Mouse (Mus musculus) embryonic facial prominence, embryonic 11.5 days (tissue): ENCODE measurements around the gene Pcbp1. TPM values are rescaled to one million over a fixed set of nuclear protein-coding genes. Genes with fewer than 3 reads are reported as not detected.
"Not testable (repeated sequence)": the region's sequence is repeated elsewhere in the genome, so short reads cannot be mapped to it uniquely, and the experiment has no call there.

Experiments
- ATAC-seq: fragments of 200-750 bp; cut with Nextera tagmentation; replicated peaks from 2 replicates; pipeline ENCODE4 v1.8.0; 2017; ENCODE audit warnings: low read depth; ENCODE audit not compliant: insufficient number of reproducible peaks, low FRiP score, low TSS enrichment
- DNase-seq: peaks from one replicate; pipeline ENCODE4 v3.0.0-alpha.2; 2015; ENCODE audit warnings: low spot score
- H3K27ac ChIP-seq: fragments of 300-500 bp; sonication (generic); replicated peaks from 2 replicates; pipeline ENCODE4 v1.5.1; 2014; ENCODE audit warnings: mild to moderate bottlenecking, low read depth, low read length, control low read depth
- H3K27me3 ChIP-seq: fragments of 300-500 bp; sonication (generic); 2 replicates; pipeline ENCODE4 v1.6.1; 2014; ENCODE audit warnings: mild to moderate bottlenecking, low read length, moderate library complexity, mixed read lengths; ENCODE audit not compliant: control insufficient read depth, insufficient read depth
- H3K36me3 ChIP-seq: fragments of 300-500 bp; sonication (generic); replicated peaks from 2 replicates; pipeline ENCODE4 v1.6.1; 2014; ENCODE audit warnings: low read depth, mild to moderate bottlenecking, low read length, moderate library complexity, mixed read lengths; ENCODE audit not compliant: control insufficient read depth, insufficient read depth
- H3K4me1 ChIP-seq: fragments of 300-500 bp; sonication (generic); 2 replicates; pipeline ENCODE4 v1.6.1; 2014; ENCODE audit warnings: low read length, mixed read lengths; ENCODE audit not compliant: control insufficient read depth, insufficient read depth
- H3K4me2 ChIP-seq: fragments of 300-500 bp; sonication (generic); 2 replicates; pipeline ENCODE4 v1.6.1; 2014; ENCODE audit warnings: low read depth, mild to moderate bottlenecking, control low read depth, low read length, moderate library complexity
- H3K4me3 ChIP-seq: fragments of 300-500 bp; sonication (generic); 2 replicates; pipeline ENCODE4 v1.5.1; 2014; ENCODE audit warnings: low read depth, low read length, control low read depth
- H3K9ac ChIP-seq: fragments of 300-500 bp; sonication (generic); replicated peaks from 2 replicates; pipeline ENCODE4 v1.6.1; 2014; ENCODE audit warnings: mild to moderate bottlenecking, control low read depth, low read length
- H3K9me3 ChIP-seq: fragments of 300-500 bp; sonication (generic); replicated peaks from 2 replicates; pipeline ENCODE4 v1.6.1; 2016; ENCODE audit warnings: mild to moderate bottlenecking, low read length, inconsistent platforms, mixed read lengths; ENCODE audit not compliant: control insufficient read depth
- WGBS: fragments of 180-500 bp; shearing (Covaris S2); extraction: QIAGEN DNeasy Blood & Tissue Kit; methylation state at CpG from one replicate; pipeline ENCODE4 v1.1.7; 2014; 5-methylcytosine and 5-hydroxymethylcytosine counted together
- polyA plus RNA-seq: library from polyadenylated mRNA; unstranded; fragments of >200 nt; fragmentation: Nextera tagmentation; extraction: Ambion mirVana; gene quantifications from 2 replicates; pipeline ENCODE4 v1.2.1, GENCODE M21; 2014

Gene Pcbp1
- polyA plus RNA-seq, 1 experiment from 2014 or later: 423 TPM

DNA sequence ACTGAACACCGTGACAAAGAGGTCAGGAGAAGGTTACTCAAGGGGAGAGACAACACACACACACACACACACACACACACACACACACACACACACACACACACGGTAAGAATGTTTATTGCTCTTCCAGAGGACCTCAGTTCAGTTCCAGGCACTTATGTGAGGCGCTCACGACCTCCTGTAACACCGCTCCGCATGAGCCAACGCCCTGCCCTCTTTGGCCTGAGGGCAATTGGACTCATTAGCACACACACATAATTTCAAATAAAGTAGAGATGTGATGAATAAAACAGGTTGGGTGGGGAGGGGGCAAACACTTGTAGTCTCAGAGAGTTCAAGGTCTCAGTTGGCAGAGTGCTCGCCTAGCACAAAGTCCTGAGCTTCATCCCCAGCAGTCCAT lies 30.0 kb downstream of the Pcbp1 start:
- H3K36me3 ChIP-seq: no peaks in the 10 kb centered on the region
- no peak overlapping the region for H3K4me2 ChIP-seq
- no peak overlapping the region for H3K4me3 ChIP-seq
- H3K9ac ChIP-seq: no peak overlapping the region
- no peaks in the 10 kb centered on the region for H3K27me3 ChIP-seq
- ATAC-seq: no peak
- H3K4me1 ChIP-seq: peaks cover 3% of the 10 kb centered on the region; the same call in 1 of the 2 replicates
- H3K27ac ChIP-seq: no peak overlapping the region
- H3K9me3 ChIP-seq: no peaks in the 10 kb centered on the region
- 72% methylated on average over 8 of the region's 8 CpGs for WGBS
- no peak for DNase-seq

DNA sequence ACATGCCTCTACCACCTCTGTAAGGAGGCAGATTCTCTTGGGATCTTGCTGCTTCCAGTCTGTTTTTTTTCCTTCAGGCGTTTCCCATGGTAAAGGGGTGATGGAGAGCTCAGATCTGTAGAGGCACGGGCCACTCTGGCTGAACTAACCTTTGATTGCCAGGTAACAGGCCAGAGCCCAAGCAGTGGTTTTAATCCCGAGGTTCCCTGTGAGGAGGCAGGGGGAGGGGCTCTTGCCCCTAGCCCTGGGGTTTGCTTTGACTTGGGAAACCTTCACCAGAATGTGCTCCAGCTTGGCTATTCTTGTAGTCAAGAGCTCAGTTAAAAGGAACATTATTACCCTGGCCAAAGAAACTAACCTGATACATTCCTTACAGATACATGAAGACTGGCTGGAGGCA lies 30.5 kb downstream of the Pcbp1 start:
- ATAC-seq: no peak
- H3K27me3 ChIP-seq: no peaks in the 10 kb centered on the region
- H3K4me2 ChIP-seq: no peak overlapping the region
- no peak overlapping the region for H3K9ac ChIP-seq
- no peak overlapping the region for H3K4me3 ChIP-seq
- DNase-seq: no peak
- no peaks in the 10 kb centered on the region for H3K9me3 ChIP-seq
- H3K4me1 ChIP-seq: peaks cover 3% of the 10 kb centered on the region; the same call in 1 of the 2 replicates
- H3K36me3 ChIP-seq: no peaks in the 10 kb centered on the region
- no peak overlapping the region for H3K27ac ChIP-seq
- WGBS: 39% methylated on average over 3 of the region's 3 CpGs

DNA sequence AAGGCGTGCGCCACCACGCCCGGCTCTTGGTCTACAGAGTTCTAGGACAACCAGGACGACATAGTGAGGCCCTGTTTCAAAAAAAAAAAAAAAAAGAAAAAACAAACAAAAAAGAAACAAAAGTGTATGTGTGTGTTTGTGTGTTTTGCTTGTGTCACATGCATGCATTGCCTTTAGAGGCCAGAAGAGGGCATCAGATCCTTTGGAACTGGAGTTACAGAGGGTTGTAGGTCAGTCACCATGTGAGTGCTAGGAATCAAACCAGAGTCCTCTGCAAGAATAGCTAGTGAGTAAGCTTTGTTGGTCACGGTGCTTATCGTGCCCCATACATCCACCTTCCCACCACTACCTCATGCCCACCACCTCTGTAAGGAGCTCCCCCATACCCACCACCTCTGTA lies 31.4 kb downstream of the Pcbp1 start:
- no peak overlapping the region for H3K4me3 ChIP-seq
- 94% methylated on average over 7 of the region's 7 CpGs for WGBS
- DNase-seq: no peak
- no peak overlapping the region for H3K9ac ChIP-seq
- H3K27me3 ChIP-seq: no peaks in the 10 kb centered on the region
- ATAC-seq: no peak
- H3K27ac ChIP-seq: no peak overlapping the region
- H3K4me1 ChIP-seq: peaks cover 3% of the 10 kb centered on the region; the same call in 1 of the 2 replicates
- H3K9me3 ChIP-seq: no peaks in the 10 kb centered on the region
- H3K36me3 ChIP-seq: no peaks in the 10 kb centered on the region
- H3K4me2 ChIP-seq: no peak overlapping the region

DNA sequence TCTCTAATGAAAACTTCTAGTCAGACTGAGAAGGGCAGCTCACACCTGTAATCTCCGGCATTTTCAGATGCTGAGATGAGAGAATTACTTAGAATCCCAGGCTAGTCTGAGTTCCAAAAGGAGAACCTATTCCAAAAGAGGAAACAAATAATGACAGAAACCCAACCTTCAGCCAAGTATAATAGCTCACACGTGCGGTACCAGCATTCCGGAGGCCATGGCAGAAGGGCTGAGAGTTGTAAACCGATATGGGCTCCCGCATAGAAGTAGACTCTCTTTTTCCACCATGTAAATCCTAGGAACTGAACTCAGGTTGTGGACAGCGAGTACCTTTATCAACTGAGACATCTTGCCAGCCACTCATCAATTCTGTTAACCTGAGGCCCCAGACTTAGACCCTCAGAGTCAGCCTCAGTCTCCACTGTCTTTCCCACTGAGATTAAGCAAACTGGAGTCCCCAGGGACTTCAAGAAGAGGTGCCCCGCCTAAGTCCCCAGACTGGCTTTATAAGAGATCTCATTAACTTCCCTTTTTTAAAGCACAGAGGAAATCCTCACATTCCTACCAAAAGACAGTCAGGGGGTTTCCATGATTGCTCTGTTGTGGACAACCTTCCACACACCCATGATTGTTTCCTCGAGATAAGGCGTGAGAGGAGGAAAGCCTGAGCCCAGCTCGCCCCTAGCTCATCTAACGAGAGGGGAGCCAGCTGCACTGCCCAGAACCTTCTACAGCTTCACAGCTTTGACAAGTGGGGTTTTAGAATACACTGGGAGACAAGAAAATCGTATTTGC lies 32.5 kb downstream of the Pcbp1 start:
- Histone ChIP-seq H3K9me3 (no peaks in the 10 kb centered on the region), H3K4me3 (no peak overlapping the region), H3K4me2 (no peak overlapping the region), H3K36me3 (no peaks in the 10 kb centered on the region), H3K4me1 (peaks cover 3% of the 10 kb centered on the region; the same call in 1 of the 2 replicates), H3K27me3 (no peaks in the 10 kb centered on the region), H3K27ac (no peak overlapping the region), H3K9ac (no peak overlapping the region)
- ATAC-seq: no peak
- DNase-seq: peak; percentile 69
- 54% methylated on average over 13 of the region's 13 CpGs for WGBS

DNA sequence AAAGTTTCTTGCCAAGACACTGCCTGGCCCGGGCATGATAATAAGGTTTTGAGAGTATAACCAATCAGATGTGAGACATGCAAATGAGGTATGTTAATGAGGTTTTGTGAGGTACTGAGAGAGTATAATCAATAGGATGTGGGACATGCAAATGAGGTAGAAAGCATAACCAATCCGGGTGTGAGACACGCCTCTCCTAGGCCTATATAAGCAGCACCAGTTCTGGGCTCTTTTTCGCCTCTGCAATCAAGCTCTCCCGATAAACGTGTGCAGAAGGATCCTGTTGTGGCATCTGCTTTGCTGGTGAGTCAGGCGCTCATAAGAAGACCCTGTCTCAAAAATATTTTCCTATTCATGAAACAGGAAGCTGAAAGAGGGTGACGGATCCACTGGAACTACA lies 35.7 kb downstream of the Pcbp1 start:
- WGBS: 92% methylated on average over 8 of the region's 8 CpGs
- H3K9me3 ChIP-seq, ATAC-seq: not testable (repeated sequence)

DNA sequence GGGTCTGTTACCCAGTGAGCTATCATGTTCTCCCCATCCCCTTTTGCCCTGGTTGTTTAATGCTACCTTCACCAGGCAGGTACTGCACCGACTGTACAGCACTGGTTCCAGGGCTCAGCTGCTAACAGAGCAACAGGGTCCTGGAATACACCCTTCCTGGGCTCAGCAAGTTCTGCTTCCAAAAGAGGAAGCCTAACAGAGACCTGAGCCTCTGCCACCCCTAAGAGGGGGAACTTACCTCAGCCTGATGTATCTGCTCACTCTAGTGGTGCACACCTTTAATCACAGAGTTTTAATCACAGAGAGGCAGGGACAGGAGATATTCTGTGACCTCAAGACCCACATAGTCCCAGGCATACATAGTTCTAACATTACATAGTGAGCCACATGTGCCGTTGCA lies 36.2 kb downstream of the Pcbp1 start:
- 94% methylated on average over 2 of the region's 2 CpGs for WGBS
- Histone ChIP-seq H3K4me1 (0 out of 2 replicates have a peak, but pooled peaks cover 4% of the 10 kb centered on the region), H3K27ac (no peak overlapping the region), H3K36me3 (no peaks in the 10 kb centered on the region), H3K4me2 (no peak overlapping the region), H3K9ac (no peak overlapping the region), H3K27me3 (no peaks in the 10 kb centered on the region), H3K4me3 (no peak overlapping the region), H3K9me3 (no peaks in the 10 kb centered on the region)
- ATAC-seq (no peak), DNase-seq (no peak)

More for the DNA sequence above, 35.7 kb downstream of the Pcbp1 start:
- not testable (repeated sequence) for H3K4me1 ChIP-seq, H3K4me3 ChIP-seq, H3K27me3 ChIP-seq, H3K4me2 ChIP-seq, H3K9ac ChIP-seq, H3K27ac ChIP-seq, DNase-seq, H3K36me3 ChIP-seq

DNA sequence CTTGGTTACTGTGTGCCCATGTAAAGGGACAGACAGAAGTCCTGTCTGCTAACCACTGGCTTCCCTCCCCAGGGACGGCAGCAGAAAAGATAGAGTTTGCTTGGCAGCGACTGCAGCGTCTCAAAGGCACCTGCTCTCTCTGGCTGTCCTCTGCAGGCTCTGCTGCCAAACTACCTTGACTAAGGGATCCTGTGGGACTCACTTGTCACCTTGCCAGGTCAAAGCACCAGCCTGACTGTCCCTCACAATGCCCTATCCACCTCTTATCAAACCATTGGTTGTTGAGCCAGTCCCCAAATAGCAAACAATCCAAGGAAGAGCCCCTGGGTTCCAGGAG lies 38.0 kb downstream of the Pcbp1 start:
- no peak for ATAC-seq
- peak overlapping the region; percentile 43 for H3K9ac ChIP-seq
- H3K4me1 ChIP-seq: 0 out of 2 replicates have a peak, but pooled peaks cover 4% of the 10 kb centered on the region
- no peaks in the 10 kb centered on the region for H3K27me3 ChIP-seq
- H3K9me3 ChIP-seq: no peaks in the 10 kb centered on the region
- 53% methylated on average over 3 of the region's 3 CpGs for WGBS
- no peaks in the 10 kb centered on the region for H3K36me3 ChIP-seq
- DNase-seq: no peak
- peak overlapping the region; percentile 78 for H3K27ac ChIP-seq
- no peak overlapping the region for H3K4me2 ChIP-seq
- H3K4me3 ChIP-seq: no peak overlapping the region

DNA sequence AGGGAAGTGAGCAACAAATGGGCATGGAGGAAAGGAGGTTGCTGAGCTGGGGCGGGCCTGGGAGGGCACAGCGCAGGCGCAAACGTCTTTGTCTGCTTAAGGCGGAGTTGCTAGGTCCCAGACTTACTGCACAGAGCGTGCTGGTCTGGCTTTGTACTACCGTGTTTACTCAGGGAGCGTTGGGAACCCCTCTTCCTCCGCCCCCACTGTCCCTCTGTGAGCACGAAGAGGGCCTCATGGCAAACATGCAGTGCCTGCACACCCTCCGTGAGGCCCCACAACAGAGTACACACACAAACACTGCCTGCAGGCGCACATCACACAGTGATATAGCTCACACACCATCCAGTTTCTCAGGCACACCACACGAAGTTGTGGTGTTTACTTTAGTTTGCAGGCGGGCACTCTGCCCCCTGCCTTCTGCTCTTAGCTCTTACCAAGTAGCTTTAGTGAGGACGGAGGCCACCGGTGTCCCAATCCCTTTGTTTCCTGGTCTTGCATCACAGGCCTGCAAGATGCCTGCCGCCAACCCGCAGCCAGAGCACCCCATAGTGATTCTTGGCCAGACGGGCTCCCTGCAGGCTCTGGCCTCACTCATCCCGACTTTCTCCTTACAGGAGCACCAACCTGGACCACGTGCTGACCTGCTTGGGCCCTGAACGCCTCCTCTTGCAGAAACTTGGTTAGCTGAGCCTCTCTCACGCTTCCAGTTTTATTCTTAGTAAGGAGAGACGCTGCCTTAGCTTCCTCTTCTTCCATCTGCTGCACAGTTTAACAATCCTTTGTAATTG lies 38.6 kb downstream of the Pcbp1 start:
- H3K9ac ChIP-seq: peak overlapping the region; percentile 43
- H3K9me3 ChIP-seq: no peaks in the 10 kb centered on the region
- no peaks in the 10 kb centered on the region for H3K27me3 ChIP-seq
- DNase-seq (peak; percentile 85), ATAC-seq (peak; percentile 86)
- H3K4me3 ChIP-seq: no peak overlapping the region
- 0 out of 2 replicates have a peak, but pooled peaks cover 4% of the 10 kb centered on the region for H3K4me1 ChIP-seq
- H3K4me2 ChIP-seq: no peak overlapping the region
- H3K27ac ChIP-seq: peak overlapping the region; percentile 78
- WGBS: 9% methylated on average over 24 of the region's 24 CpGs
- no peaks in the 10 kb centered on the region for H3K36me3 ChIP-seq
